Mouse (Mus musculus) G1E (cell line): ENCODE data around the gene Pip5k1c. TPM values are rescaled to one million over a fixed set of nuclear protein-coding genes. Genes with fewer than 3 reads are reported as not detected.

Source experiments
- ATAC-seq: 2 replicates; pipeline ENCODE4 v1.8.0; 2016; ENCODE audit warnings: mild to moderate bottlenecking; ENCODE audit not compliant: insufficient number of reproducible peaks, poor library complexity, low FRiP score, severe bottlenecking; ENCODE audit errors: extremely low read depth
- DNase-seq: peaks from one replicate; pipeline ENCODE4 v3.0.0; 2012; ENCODE audit warnings: low spot score
- H3K27me3 ChIP-seq: 2 replicates; pipeline ENCODE4 v1.6.1; 2012; ENCODE audit warnings: mild to moderate bottlenecking, low read length, inconsistent platforms; ENCODE audit not compliant: insufficient read depth
- H3K36me3 ChIP-seq: replicated peaks from 2 replicates; pipeline ENCODE3; 2012; ENCODE audit warnings: mild to moderate bottlenecking, inconsistent platforms
- H3K4me1 ChIP-seq: 2 replicates; pipeline ENCODE4 v1.6.1; 2012; ENCODE audit warnings: low read depth, low read length, inconsistent platforms, mixed read lengths; ENCODE audit not compliant: insufficient read depth
- H3K4me3 ChIP-seq: 2 replicates; pipeline ENCODE4 v1.5.1; 2012; ENCODE audit warnings: low read depth, mild to moderate bottlenecking, inconsistent platforms, low read length, moderate library complexity, mixed read lengths
- H3K9me3 ChIP-seq: replicated peaks from 2 replicates; pipeline ENCODE4 v1.6.1; 2012; ENCODE audit warnings: inconsistent platforms
- CTCF ChIP-seq: IDR thresholded peaks from 2 replicates; pipeline ENCODE4 v1.5.1; 2012; ENCODE audit warnings: low read depth, low read length, inconsistent platforms, mixed read lengths
- GATA1 ChIP-seq: IDR thresholded peaks from 2 replicates; pipeline ENCODE4 v1.6.1; 2012; ENCODE audit warnings: borderline replicate concordance, low read length, inconsistent platforms, mixed read lengths
- GATA2 ChIP-seq: IDR thresholded peaks from 2 replicates; pipeline ENCODE4 v1.6.1; 2012; ENCODE audit warnings: low read depth, low read length, inconsistent platforms, borderline replicate concordance
- POLR2AphosphoS5 ChIP-seq: IDR thresholded peaks from 2 replicates; pipeline ENCODE4 v1.6.1; 2012; ENCODE audit warnings: low read depth, low read length, inconsistent platforms; ENCODE audit not compliant: insufficient replicate concordance
- TAL1 ChIP-seq: conservative IDR thresholded peaks from 2 replicates; pipeline ENCODE4 v1.6.1; 2012; ENCODE audit warnings: low read depth, low read length, inconsistent platforms, mixed read lengths
- polyA plus RNA-seq: library from polyadenylated mRNA; stranded (reverse); fragments of >175 nt; gene quantifications from 2 replicates; pipeline ENCODE4 v1.2.3, GENCODE M21; 2012
- total RNA-seq, 2 experiments: library from RNA; stranded (forward) in 1 of 2; stranded (reverse) in 1 of 2; fragments of 200-1000 nt in 1 of 2; fragments of >200 nt in 1 of 2; fragmentation: Nextera tagmentation in 1 of 2; gene quantifications; 2 replicates each; pipeline ENCODE4 v1.2.3; 2014 to 2017

Gene Pip5k1c
- total and polyA plus RNA-seq, 3 experiments, result 58.8 to 266 (median 62.2) TPM

DNA sequence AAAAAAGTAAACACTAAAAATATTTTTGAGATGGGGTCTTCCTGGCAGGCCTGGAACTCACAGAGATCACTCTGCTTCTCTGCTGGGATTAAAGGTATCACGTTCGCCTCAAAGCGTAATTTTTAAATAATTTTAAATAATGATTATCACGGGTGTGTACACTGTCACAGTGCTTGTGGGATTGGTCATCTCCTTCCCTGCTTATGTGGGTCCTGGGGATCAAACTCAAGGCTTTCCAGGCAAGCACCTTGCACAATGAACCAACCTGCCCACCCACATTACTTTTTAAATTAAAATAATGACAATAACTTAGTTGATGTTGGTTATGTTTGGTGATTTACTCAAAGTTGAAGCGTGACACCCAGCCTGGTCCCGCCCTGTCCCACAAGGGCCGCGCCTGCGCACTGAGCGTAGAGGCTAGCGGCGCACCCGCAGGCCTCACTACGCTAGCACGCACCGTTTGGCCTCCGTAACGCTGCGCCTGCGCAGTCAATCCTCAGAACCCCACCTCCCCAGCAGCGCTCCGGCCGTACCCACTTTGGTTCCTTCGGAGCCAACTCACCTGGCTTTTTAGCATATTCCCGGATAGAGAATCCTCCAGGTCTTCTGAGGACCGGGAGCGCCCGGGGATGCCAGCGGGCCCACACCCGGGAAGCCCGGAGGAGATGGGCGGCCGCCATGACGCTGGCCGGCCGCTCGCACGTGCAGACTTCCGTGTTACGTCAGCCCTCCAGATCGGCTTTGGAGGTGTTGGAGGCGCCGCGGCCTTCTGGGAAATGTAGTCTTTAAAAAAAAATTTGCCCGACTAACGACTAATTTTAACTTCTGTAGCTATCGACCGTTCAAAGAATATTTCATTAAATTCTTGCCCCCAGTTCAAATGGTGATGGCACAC lies 26.3 kb upstream of the Pip5k1c start, which contains the start of the genes Mrpl54 and Apba3:
Mrpl54 (minus strand) TSS at position 724 of the 895 bp plus-strand sequence.
Apba3 (plus strand) TSS at position 750 of the 895 bp plus-strand sequence.
- Histone ChIP-seq H3K9me3 (no peaks in the 10 kb centered on the region), H3K27me3 (no peaks in the 10 kb centered on the region), H3K4me3 (peak within 1 kb of the TSS; percentile 87), H3K36me3 (peaks cover 69% of the 10 kb centered on the region), H3K4me1 (peaks cover 55% of the 10 kb centered on the region)
- DNase-seq (peak; percentile 96), ATAC-seq (peak; percentile 80)
- TF ChIP-seq POLR2AphosphoS5, result no peak
- TF ChIP-seq CTCF, result no peak
- no peak for TF ChIP-seq TAL1
- no peak for TF ChIP-seq GATA1
- no peak for TF ChIP-seq GATA2

DNA sequence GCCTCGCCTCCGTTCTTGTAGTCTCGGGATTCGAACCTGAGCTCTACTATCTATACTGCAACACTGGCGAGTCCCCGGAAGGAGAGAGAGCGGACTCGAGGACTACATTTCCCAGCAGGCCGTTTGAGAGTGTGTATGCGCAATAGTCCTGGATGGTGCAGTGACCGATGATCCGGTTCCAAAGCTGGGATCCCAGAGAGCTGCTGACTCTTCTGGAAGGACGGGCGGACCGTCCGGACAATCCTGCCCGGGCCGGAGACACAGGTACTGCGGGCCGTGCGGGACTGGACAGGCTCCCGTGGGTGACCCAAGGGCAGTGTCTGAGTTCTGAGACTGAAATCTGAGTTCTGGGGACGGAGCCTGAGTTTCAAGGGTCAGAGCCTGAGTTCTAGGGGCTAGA lies 24.7 kb upstream of the Pip5k1c start:
- Histone ChIP-seq H3K36me3 (peaks cover 69% of the 10 kb centered on the region), H3K4me3 (peak overlapping the region; percentile 87), H3K9me3 (no peaks in the 10 kb centered on the region), H3K4me1 (peaks cover 58% of the 10 kb centered on the region), H3K27me3 (no peaks in the 10 kb centered on the region)
- ATAC-seq (peak; percentile 52; the same call in 1 of the 2 replicates), DNase-seq (peak; percentile 84)
- TF ChIP-seq TAL1, result no peak
- TF ChIP-seq CTCF, result no peak
- no peak for TF ChIP-seq POLR2AphosphoS5
- no peak for TF ChIP-seq GATA2
- TF ChIP-seq GATA1, result no peak

DNA sequence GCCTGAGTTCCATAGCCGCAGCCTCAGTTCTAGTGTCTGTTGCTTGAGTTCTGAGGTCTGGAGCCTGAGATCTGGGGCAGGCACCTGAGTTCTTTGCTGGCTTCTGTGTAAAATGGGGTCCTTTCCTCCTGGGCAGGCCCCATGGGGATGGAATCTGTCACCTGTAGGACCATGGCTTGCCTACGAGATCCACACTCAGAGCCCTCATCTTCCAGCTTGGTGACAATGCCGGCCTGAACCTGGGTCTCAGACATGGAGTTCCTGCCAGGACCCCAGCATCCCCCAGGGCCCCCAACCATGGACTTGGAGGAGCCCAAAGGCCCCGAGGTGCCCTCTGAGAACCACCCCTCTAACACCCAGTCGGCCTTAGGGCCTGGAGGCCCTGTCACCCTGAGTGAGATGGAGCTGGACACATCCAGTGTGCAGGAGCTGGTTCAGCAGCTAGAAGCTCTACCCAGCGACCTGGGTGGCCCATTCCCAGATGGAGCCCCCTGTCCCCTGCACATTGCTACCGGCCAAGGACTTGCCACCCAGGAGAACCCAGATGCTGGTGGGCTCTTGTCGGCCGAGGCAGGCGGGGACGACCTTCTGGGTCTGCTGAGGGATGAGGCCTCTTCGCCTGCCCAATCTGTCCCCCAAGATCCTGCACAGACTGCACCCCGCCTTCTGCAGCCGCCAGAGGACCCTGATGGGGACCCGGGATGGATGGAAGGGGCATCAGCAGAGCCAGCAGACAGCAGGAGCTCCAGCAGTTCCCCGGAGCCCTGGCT lies 23.9 kb upstream of the Pip5k1c start:
- Histone ChIP-seq H3K4me1 (peaks cover 51% of the 10 kb centered on the region), H3K36me3 (peaks cover 69% of the 10 kb centered on the region), H3K4me3 (peak overlapping the region; percentile 87), H3K9me3 (no peaks in the 10 kb centered on the region), H3K27me3 (no peaks in the 10 kb centered on the region)
- TF ChIP-seq GATA1 (no peak), POLR2AphosphoS5 (no peak), TAL1 (no peak), CTCF (no peak), GATA2 (no peak)
- ATAC-seq (no peak), DNase-seq (no peak)

DNA sequence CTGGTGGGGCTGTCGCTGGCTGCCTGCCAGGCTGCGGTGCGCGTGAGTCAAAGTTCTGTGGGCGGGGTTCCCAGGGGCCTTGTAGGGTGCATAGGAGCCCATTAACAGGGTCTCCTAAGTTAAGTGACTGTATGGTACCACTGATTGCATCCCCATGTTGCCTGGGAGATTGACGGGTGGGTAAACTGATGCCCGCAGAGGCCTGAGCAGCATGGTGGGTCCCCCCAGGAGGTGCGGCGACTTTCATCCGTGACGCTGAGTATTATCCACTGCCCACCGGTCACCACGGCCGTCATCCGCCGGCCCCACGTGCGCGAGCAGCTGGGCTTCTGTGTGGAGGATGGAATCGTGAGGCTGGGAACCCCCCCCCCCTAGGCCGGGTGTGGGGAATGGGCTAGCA lies 20.4 kb upstream of the Pip5k1c start:
- Histone ChIP-seq H3K27me3 (peaks cover 4% of the 10 kb centered on the region; the same call in 1 of the 2 replicates), H3K4me1 (peaks cover 30% of the 10 kb centered on the region), H3K9me3 (0 out of 2 replicates have a peak, but pooled peaks cover 2% of the 10 kb centered on the region), H3K36me3 (peaks cover 56% of the 10 kb centered on the region), H3K4me3 (no peak overlapping the region; the same call in 1 of the 2 replicates)
- ATAC-seq (no peak), DNase-seq (no peak)
- no peak for TF ChIP-seq TAL1
- TF ChIP-seq POLR2AphosphoS5, result no peak
- no peak for TF ChIP-seq GATA1
- TF ChIP-seq CTCF, result no peak
- TF ChIP-seq GATA2, result no peak

GRCm38 (mm10) chr10:81273842-81274241 lies 18.9 kb upstream of the Pip5k1c start:
- DNase-seq, result no peak
- Histone ChIP-seq H3K27me3 (peaks cover 9% of the 10 kb centered on the region; the same call in 1 of the 2 replicates), H3K4me1 (peaks cover 19% of the 10 kb centered on the region), H3K4me3 (no peak overlapping the region), H3K9me3 (0 out of 2 replicates have a peak, but pooled peaks cover 2% of the 10 kb centered on the region), H3K36me3 (peaks cover 54% of the 10 kb centered on the region)
- no peak for ATAC-seq
- TF ChIP-seq POLR2AphosphoS5 (no peak), TAL1 (no peak), GATA2 (no peak), CTCF (no peak), GATA1 (no peak)

- TF ChIP-seq CTCF (no peak), GATA2 (no peak), GATA1 (no peak), TAL1 (no peak), POLR2AphosphoS5 (no peak)
- DNase-seq, result no peak
- Histone ChIP-seq H3K27me3 (peaks cover 39% of the 10 kb centered on the region; the same call in 1 of the 2 replicates), H3K36me3 (peaks cover 20% of the 10 kb centered on the region), H3K4me3 (no peak overlapping the region), H3K9me3 (0 out of 2 replicates have a peak, but pooled peaks cover 2% of the 10 kb centered on the region), H3K4me1 (peaks cover 20% of the 10 kb centered on the region)
- ATAC-seq, result no peak
These were observed 15.1 kb upstream of the Pip5k1c start for GRCm38 (mm10) chr10:81277676-81278075.
